Mouse (Mus musculus) thymus, adult 18-20 months (tissue): ENCODE measurements around the gene Siglecf.

Experiments used
- DNase-seq, 2 experiments: peaks; one replicate each; pipeline ENCODE4 v3.0.0; 2022; ENCODE audit warnings: mixed read lengths in 2 of 2

Gene Siglecf

GRCm38 (mm10) chr7:43392349-43393121 lies 41.4 kb downstream of the Siglecf start:
- DNase-seq, result no peak

GRCm38 (mm10) chr7:43399501-43399900 lies 48.4 kb downstream of the Siglecf start:
- DNase-seq, result no peak

GRCm38 (mm10) chr7:43402718-43403117 lies 51.6 kb downstream of the Siglecf start:
- DNase-seq, result no peak

GRCm38 (mm10) chr7:43407573-43407972 lies 56.4 kb downstream of the Siglecf start:
- DNase-seq, result no peak

GRCm38 (mm10) chr7:43408131-43408553 lies 57.0 kb downstream of the Siglecf start, which contains the start of gene Siglecg:
TSS of gene Siglecg (plus strand) at chr7:43408204.
- no peak for DNase-seq

GRCm38 (mm10) chr7:43409084-43409483 lies 57.9 kb downstream of the Siglecf start:
- DNase-seq, result no peak
